Mouse (Mus musculus) adipocyte (in vitro differentiated cells): ENCODE results near the gene Car5b.
A peak's percentile ranks its signal among the peaks of the same experiment; 100 is the strongest.

Experiments
- DNase-seq: peaks from one replicate; pipeline ENCODE4 v3.0.0-alpha.2; 2016; ENCODE audit warnings: low spot score

Car5b gene

DNA sequence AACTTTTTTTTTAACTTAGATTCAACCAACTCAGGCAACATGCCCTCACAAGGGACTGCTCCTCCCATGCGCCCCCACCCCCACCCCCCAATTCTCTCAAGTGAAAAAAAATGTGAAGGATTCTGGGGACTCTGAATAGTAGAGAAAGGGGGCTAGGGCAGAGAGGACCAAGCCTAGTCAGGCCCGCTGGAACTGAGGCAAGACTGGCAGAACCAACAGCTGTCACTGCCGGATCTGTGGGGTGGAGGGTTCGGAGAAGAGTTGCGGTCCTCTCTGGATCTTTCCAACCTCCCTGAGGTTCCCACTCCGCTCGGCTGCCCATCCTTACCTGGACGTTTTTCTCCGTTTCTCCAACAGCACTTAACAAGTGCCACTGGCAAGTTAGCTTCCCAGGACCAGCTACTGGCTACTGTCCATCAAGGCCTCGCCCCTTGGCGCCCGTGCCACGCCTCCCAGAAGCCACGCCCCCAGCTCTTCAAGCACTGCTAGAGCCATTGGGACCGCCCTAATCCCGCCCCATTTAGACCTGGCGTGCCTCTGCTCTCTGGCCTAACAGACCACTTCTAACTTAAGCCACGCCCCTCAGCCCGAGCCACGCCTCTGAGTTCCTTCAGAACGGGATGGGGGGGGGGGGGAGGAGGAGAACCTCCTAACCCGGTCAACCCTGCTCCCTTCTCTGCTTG lies at the start of gene Car5b:
Car5b (minus strand) TSS at position 391 of the 683 bp plus-strand sequence.
- DNase-seq, result peak; percentile 99

DNA sequence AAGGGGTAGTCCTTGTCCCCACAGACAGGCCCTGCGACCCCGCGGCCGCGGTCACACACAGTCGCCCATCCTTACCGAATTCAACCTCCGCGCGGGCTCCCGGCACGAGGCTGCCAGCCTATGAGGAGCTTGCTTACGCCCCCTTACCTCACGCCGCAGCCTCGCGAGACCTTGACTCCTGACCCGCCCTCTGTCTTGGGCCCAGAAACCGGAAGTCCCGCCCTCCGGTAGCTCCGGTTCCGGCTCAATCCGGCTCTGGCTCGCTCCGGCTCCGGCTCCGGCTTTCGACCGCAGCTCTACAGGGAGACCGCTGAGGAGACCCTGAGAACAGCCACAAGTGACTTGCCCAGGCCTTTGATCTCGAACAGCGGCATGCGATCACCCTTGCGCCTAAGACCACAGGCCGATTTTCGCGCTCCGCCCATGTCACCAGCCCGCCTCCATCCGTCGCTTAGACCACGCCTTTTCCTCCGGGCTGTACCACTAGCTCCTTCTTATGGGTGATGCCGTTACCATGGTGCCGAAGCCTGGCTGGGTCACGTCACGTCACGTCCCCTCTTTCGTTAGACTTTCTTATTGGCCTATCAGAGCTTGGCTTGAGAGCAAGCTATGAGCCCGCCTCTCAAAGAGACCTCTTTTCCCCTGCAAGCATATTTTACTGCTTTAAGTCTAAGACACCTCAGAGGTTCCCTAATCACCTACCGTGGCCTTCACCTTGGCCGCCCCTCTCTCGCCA lies 48.4 kb upstream of the Car5b start, which contains the start of gene Siah1b:
Siah1b (minus strand) TSS at position 454 of the 736 bp plus-strand sequence.
- peak; percentile 95 for DNase-seq

DNA sequence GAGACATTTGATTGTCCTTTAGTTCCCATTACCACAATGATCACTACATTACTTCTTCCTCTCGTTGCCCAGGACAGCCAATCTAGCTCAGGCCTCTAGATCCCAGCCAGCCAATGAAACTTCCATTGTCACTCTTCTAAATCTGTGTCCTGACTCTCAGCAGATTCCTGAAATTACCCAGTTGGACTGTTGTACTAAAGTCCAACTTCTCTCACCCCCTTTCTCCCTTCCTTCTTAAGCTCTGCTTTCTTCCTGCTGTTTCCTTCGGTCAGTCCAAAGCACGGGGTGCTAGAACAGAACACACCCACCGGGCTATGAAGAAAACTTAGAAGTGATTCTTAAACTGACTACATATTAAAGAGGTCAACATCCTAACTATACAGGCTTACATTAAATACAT lies 41.2 kb upstream of the Car5b start:
- no peak for DNase-seq

DNA sequence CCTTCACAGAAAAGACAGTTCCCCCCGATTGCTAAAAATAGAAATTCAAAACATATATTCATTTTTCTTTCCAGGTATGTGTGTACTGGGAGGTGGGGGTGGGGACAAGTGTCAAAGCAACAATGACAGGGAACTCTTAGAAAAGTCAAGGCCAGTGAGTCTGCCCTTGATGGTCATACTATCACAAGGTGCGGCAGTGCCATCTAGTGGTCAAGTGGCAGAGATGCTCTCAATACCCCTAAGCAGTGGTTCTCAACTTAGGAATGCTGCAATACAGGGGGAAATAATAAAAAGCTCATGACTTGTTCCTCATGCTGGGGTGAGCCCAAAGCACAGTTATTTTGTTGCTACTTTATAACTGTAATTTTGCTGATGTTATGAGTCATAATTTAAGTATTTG lies 38.4 kb upstream of the Car5b start:
- DNase-seq, result peak; percentile 87

DNA sequence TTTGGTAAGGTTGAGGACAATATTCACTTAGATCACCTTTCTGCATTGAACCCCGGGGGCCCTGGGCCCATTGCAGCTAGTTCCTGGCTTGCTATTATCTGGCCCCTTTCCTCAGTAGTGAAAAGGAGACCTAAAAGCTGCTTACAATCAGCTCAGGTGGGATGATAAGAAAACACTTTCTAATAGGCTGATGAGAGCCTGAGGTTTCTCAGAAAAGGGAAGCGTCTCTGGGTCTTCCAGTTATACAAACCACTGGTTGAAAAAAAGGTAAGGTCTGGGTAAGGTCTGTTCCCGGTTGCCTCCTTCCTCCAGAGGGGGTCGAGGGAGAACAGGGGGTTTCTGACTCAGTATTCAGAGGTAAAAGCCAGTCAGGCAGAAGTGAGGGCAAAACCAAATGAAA lies 31.3 kb upstream of the Car5b start:
- no peak for DNase-seq

DNA sequence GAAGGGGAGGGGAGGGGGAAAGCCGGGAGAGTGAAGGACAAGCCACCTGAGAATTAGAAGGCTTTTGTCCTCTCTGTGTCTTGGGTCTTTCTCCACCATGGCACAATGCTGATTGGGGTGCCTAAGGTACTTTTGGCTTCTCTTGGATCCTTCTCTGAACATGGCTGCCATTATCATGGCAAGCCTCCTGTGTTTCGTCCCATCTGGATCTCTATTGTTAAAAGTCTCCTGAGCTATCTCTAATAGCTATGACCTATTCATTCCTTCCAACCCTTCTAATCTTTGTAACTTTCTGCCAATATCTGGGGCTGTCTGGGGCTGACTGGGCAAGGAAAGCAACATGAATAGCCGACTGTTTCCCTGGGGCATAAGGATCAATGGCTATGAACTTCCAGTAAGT lies 30.7 kb upstream of the Car5b start:
- DNase-seq, result no peak

DNA sequence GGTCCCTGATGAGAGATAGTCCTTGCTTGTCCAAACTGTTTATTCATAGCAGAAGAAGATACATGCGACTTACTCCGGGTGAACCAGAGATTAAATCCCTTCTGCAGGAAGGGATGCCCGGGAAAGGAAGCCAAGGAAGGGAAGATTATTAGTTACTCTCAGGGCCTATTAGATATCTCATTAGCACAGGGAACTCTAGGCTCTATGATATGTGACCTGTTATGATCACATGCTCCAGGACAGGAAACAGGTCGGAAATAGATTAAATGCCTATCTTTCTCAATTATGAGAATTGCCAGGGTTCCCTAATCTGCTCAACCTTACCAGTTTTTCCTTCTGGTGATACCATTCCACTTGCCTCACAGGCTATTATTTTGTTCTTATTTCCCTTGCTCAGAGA lies 27.9 kb upstream of the Car5b start:
- no peak for DNase-seq

DNA sequence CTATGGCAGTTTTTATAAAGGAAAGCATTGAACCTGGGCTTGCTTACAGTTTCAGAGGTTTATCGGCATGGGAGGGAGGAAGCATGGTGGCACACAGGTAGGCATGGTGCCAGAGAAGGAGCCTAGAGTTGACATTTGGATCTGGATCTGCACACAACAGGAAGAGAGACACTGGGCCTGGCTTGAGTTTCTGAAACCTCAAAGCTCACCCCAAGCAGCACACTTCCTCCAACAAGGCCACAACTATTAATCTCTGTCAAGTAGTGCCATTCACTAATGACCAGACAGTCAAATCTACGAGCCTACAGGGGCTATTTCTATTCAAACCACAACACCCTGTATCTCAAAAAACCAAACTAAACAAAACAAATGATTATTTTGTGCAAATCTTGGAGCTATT lies 18.9 kb upstream of the Car5b start:
- DNase-seq, result no peak

DNA sequence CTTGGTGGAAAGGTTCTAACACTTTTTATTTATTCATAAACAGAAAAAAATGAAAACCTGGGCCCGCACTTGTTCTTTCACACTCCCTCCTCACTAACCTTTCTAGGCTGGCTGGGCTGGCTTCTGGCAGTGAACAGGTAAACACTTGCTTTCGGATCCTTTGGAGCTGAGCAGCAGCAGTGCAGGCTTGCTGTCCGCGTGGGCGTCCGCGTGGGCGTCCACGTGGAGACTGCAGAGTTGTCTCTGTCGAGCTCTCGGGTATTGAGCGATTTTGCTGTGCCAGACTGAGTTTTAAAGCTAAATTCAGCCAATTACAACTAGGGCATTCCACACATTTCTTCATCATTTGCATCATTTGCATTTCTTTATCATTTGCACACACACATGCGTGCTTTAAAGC lies 14.3 kb upstream of the Car5b start:
- DNase-seq, result no peak

DNA sequence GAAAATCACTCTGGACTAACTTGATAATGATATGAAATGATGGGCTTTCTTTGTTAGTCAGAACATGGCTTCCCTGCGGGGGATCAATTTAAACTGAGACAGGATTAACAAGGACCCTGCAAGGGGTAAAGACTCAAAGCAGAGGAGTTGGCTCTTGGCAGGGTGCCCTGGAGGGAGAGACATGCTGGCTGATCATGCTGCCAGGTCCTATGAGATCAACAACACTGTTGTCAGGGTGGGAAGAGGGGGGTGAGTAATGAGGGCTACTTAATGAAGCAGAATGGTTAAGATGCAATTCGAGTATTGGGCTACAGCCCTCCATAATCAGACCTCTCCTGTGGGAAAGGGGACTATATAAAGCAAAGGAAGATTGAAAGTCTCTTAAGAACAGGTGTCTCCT lies 11.1 kb upstream of the Car5b start:
- no peak for DNase-seq

DNA sequence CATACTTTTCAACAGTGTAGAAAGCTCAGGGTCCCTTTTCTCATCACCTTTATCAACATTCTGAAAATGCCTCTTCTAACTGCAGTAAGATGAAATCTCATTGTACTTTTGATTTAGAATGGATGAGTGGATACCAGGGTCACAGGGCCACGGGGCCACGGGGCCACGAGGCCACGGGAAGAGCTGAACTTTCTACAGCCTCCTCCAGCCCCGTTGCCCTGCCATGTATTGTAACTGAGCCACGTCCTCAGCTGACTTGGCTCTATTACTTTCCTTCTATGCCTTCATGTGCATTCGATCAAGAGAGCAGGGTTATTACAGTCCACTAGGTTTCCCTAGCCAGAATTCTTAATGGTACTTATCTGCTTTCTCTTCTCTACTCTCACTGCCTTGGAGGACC lies 8.1 kb upstream of the Car5b start:
- peak; percentile 55 for DNase-seq

DNA sequence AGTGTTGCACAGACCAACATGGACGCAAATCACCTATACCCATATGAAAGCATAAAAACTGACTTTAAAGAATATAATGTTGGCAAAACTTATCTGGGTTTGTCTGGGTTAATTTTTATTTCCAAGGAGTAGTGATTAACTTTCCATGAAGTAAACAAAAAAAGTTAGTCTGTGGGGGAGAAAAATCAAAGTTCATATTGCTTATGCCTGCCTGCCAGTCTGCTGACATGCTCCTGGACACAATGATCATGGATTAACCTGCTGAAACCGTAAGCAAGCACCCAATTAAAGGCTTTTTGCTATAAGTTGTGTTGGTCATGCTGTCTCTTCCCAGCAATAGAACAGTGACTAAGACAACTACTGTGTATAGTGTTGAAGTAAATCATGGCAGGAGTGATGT lies 7.6 kb upstream of the Car5b start:
- no peak for DNase-seq

DNA sequence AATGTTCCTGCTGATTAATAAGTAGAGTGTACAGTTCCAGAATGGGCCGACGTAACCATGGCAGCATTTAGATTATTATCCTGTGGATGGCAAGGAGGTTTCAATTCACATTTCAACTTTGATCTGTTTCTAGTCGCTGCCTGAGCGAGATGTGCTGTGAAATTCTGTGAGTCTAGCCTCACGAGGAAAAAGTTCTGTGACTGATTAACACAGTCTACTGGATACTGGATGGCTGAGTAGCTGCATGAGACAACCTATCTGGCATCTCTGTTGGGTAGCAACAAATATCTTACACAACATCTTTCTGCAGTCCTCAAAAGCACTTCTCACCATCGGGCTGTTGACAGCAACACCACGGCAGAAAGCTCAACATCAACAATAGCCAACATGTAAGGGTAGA lies 4.7 kb upstream of the Car5b start:
- no peak for DNase-seq

DNA sequence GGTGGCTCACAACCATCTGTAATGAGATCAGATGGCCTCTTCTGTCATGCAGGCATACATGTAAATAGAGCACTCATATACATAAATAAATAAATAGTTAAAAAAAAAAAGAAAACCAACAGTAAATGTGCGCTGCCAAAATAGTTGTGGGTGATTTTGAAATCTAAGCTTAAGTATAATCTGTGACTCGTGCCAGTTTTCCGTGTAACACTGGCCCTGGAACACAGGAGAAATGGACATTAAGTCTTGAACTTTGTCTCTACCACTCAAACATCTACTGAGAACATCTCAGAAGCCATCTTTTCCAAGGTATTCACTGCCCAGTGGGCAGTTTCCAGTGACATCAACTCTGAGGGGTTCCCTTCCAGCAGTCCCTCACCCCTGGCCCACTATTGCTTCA lies 12.2 kb downstream of the Car5b start:
- peak; percentile 84 for DNase-seq

DNA sequence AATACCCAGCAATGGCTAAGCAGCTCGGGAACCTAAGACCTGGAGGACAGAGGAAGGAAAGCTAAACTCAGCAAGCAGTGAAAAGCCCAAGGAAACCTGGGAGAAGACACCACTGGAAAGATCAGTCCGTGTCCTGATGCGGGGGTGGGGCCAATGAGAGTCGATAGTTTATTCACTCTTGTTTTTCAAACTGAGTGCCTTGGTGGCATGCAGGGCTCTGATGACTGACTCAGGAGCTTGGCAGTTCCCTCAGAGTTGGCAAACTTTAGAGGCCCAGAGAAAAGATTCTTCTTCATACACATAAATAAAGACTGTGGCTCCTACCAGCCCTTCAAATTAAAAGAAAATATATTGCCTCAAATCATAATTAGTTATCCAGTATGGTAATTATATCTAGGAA lies 12.8 kb downstream of the Car5b start:
- peak; percentile 66 for DNase-seq

DNA sequence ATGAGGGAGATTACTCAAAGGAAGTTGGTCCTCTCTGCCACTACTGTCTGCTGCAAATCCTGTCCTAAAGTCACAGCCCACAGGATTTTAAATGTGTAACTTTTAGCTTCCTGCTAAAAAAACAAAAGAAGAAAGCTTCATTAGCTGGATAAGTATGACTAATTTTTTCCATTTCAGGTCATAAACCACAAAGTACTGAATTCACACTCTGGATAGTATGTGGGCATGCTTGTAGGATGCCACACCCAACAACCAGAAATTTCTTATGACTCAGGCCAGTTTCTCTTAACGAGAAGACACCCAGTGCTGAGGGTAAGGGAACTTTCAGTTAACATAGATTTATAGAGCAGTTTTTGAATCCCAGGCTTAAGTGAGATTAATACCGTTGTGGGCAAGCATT lies 14.5 kb downstream of the Car5b start:
- DNase-seq, result no peak

DNA sequence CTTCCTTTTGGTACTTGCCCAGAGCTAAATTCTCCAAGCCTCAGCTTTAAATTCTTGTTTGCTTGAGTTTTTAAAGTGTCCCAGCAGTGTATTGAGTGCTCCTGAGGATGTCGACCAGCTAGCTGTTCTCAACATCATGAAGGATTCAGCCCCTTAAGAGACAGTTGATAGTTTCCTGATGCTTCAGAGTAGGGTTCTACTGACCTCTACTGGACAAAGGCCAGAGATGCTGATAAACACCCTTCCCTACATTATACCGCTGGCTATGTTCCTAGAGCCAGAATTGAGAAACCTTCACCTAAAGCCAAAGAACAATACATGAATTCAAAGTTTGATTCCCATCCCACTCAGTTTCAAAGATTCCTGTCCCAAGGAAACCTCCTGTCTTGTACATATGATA lies 23.0 kb downstream of the Car5b start:
- DNase-seq, result peak; percentile 52

DNA sequence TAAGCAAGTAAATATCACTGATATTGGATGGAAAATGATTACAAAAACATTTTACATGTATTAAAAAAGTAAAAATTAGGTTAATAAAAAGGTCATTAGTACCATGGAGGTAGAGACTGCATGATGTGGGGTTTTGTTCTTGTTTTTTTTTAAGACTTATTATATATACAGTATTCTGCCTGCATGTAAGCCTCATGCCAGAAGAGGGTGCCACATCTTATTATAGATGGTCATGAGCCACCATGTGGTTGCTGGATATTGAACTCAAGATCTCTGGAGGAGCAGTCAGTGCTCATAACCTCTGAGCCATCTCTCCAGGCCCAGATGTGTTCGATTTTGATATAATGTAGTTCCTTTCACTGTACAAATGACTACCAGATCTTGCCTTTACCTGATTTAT lies 27.9 kb downstream of the Car5b start:
- no peak for DNase-seq

DNA sequence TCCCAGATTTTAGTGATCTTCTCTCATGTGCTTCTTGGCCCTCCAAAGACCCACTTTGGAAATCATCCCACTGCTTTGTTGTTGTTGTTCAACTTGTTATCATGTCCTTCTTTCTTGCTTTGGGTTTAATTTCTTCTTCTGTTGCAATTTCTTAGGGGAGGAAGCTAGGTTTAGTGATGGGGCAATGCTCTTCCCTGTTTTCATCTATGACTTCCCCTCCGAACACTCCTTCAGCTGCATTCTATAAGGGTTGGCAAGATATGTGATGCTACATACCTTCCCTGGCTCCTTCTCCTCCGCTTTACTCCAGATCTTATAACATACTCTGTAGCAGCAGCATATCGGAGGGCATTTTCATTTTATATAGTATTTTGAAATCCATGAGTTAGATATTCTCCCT lies 31.0 kb downstream of the Car5b start:
- no peak for DNase-seq

DNA sequence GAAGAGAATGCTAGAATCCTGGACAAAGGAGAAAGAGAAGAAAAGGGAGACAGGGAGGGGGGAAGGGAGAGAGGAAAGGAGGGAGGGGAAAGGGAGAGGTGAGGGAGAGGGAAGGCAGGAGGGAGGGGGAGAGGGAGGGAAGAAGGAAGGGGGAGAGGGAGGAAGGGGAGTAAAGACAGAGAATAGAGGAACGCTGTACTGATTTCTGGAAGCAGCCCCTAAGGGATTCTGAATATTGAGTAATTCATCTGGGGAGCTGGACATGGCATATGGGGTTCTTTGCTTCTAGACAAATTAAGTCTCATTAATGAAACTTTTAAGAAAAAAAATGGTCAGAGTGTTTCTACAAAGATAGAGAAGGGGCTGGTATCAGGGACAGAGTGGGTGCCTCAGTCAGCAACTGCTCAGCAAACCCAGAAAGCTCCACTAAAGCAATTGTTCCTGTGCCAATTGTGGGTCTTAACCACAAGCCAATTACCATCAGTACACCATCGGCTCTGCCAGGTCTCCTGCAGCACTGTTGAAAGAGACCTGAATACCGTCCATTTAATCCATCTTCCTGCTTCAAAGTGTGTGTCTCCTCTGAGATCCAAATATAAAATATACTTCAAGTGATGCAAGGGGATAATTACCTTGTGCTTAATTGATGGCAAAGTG lies 40.0 kb downstream of the Car5b start:
- no peak for DNase-seq

DNA sequence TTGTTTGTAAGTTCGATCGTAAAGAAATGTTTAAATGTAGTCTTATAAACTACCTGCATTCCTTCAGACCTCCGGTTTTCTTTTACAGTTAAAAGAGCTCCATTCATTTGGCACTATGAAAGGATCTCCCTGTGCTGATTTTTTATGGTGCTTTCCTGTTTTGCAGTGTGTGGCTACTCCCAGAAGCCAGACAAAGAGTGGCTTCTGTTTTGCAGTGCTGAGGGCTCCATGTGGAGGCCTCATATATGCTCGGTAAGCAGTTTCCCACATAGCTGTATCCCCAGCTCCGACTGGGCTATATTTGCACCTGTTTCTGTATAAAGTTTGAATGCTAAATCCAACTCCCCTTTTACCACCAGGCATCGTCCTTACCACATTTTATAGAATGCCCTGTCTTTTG lies 45.7 kb downstream of the Car5b start:
- DNase-seq, result no peak

DNA sequence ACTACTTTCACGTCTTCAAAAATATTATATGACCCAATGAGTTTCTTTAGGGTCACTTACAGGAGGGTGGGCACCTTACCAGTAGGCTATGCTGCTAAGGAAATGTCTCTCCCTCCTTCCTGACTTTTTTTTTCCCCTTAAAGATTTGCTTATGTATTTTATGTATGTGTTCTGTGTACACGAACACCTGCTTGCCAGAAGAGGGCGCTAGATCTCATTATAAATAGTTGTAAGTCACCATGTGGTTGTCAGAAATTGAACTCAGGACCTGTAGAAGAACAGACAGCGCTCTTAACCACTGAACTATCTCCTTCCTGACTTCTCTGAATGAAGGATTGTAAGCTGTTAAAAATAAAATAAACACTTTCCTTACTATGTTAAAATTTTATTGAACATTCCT lies 46.3 kb downstream of the Car5b start:
- DNase-seq, result no peak

DNA sequence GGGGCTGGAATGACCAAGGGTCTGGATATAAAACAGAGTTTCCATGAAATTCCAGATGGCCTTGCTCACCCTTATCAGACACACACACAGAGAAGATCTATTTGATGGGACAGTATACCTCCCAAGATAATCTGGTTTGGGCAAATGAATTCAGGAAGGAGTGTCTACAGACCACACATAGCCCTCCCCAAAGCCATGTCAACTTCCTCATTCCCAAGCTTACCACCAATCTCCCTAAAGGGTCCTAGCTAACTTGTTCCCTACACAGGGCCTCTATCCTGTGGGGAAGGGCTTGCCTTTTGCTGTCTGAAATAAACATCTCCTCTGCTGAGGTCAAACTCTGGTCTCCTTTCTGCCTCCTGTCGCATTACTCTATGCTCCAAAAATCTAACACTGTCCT lies 46.7 kb downstream of the Car5b start:
- DNase-seq, result no peak
